Comparison of ENCODE assay signal across 24 mouse cellular contexts in the genomic region with DNA sequence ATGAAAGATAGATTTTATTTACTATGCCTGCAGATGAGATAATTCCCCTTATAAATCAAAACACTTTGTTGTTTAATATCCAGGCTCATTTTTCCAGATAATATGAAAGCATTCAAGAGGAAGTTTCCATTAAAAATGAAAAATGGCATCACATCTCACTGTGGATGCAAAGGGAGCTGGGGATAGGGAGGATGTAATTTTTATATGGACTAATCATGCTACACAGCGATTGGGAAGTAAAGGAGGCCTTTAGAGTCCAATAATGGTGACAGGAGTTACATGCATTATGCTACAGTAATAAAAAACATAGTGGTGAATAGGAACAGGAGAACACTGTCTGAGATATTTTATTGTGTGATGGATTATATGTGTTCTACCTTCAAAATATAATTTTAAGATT.
"Had no signal": no experiment of that assay in that cellular context is flagged by ENCODE, and none has a peak within 500 bp of the region (broad histone marks: within the 10 kb centered on the region; RNA-seq: fewer than 3 reads in every experiment).

No protein-coding gene starts in this region.

- H3K9ac ChIP-seq: heart, embryonic 12.5 days; hindbrain, embryonic 12.5 days; intestine, embryonic 15.5 days; kidney, embryonic 15.5 days; limb, embryonic 13.5 days; limb, embryonic 15.5 days had no signal

- H3K27me3 ChIP-seq: heart, embryonic 12.5 days; hindbrain, embryonic 12.5 days; intestine, embryonic 15.5 days; kidney, embryonic 15.5 days; limb, embryonic 13.5 days; limb, embryonic 15.5 days had no signal

- H3K4me1 ChIP-seq: heart, embryonic 10.5 days; heart, embryonic 12.5 days; hindbrain, embryonic 10.5 days; intestine, embryonic 15.5 days; kidney, embryonic 15.5 days; limb, embryonic 13.5 days; limb, embryonic 15.5 days had no signal

- H3K4me3 ChIP-seq: gastrocnemius, adult 2 months; heart, embryonic 10.5 days; heart, embryonic 12.5 days; hindbrain, embryonic 10.5 days; hindbrain, embryonic 12.5 days; intestine, embryonic 15.5 days; kidney, embryonic 15.5 days; limb, embryonic 13.5 days; limb, embryonic 15.5 days had no signal

- DNase-seq: gastrocnemius, adult 2 months; gastrocnemius, postnatal 10 days; gastrocnemius, postnatal 25 days; heart, adult 18-20 months; heart, postnatal 10 days; heart, postnatal 4 days; kidney, adult 11 months; kidney, adult 2 months; kidney, adult 9 months; kidney, postnatal 14 days; kidney, postnatal 36 days; layer of hippocampus, adult 9-11 months; layer of hippocampus, postnatal 36 days; left cerebral cortex, postnatal 4 days had no signal

- H3K9me3 ChIP-seq: heart, embryonic 10.5 days; heart, embryonic 12.5 days; hindbrain, embryonic 10.5 days; hindbrain, embryonic 12.5 days; intestine, embryonic 15.5 days; kidney, embryonic 15.5 days; limb, embryonic 13.5 days; limb, embryonic 15.5 days had no signal

- H3K36me3 ChIP-seq: heart, embryonic 10.5 days; heart, embryonic 12.5 days; hindbrain, embryonic 10.5 days; hindbrain, embryonic 12.5 days; intestine, embryonic 15.5 days; kidney, embryonic 15.5 days; limb, embryonic 13.5 days; limb, embryonic 15.5 days had no signal

- H3K27ac ChIP-seq: gastrocnemius, adult 2 months; heart, embryonic 10.5 days; hindbrain, embryonic 10.5 days; hindbrain, embryonic 12.5 days; intestine, embryonic 15.5 days; kidney, embryonic 15.5 days; limb, embryonic 13.5 days; limb, embryonic 15.5 days had no signal

- H3K4me2 ChIP-seq: heart, embryonic 12.5 days; hindbrain, embryonic 12.5 days; intestine, embryonic 15.5 days; kidney, embryonic 15.5 days; limb, embryonic 13.5 days; limb, embryonic 15.5 days had no signal

- ATAC-seq: forebrain, embryonic 16.5 days; inflammation-experienced regulatory T-cells, adult 6 months; intestine, embryonic 15.5 days had no signal
